Mouse (Mus musculus): ENCODE data around the gene Map7d1. TPM values are rescaled to one million over a fixed set of nuclear protein-coding genes. Genes with fewer than 3 reads are reported as not detected.

The Map7d1 gene
- 40.8 and 45.3 TPM in 2 replicates for polyA plus RNA-seq (2015; fragmentation: Nextera tagmentation; extraction: Ambion mirVana)

- peak; percentile 80 for ATAC-seq (ENCODE audit: borderline replicate concordance, extremely low read depth, low FRiP score, low TSS enrichment)
- H3K4me3 ChIP-seq: peak within 1 kb of the TSS; percentile 97
- no peaks in the 10 kb centered on the region for H3K36me3 ChIP-seq
- H3K4me2 ChIP-seq: peak within 1 kb of the TSS; percentile 91
- H3K27ac ChIP-seq: peak within 1 kb of the TSS; percentile 94
- no peaks in the 10 kb centered on the region for H3K9me3 ChIP-seq
- H3K27me3 ChIP-seq: no peaks in the 10 kb centered on the region
- under 1% methylated on average over 55 of the region's 59 CpGs for WGBS
- peak within 1 kb of the TSS; percentile 98 for H3K9ac ChIP-seq
- H3K4me1 ChIP-seq: peaks cover 75% of the 10 kb centered on the region
Observed at GRCm38 (mm10) chr4:126256131-126256791, at the start of gene Map7d1. TSS of gene Map7d1 (minus strand) at chr4:126256343.

GRCm38 (mm10) chr4:126305428-126305827, 49.3 kb upstream of the Map7d1 start:
- no peaks in the 10 kb centered on the region for H3K36me3 ChIP-seq
- peaks cover 29% of the 10 kb centered on the region for H3K27me3 ChIP-seq
- 0 out of 2 replicates have a peak, but pooled peaks cover 3% of the 10 kb centered on the region for H3K9me3 ChIP-seq
- no peak overlapping the region for H3K4me3 ChIP-seq
- no peak for ATAC-seq (ENCODE audit: borderline replicate concordance, extremely low read depth, low FRiP score, low TSS enrichment)
- H3K27ac ChIP-seq: no peak overlapping the region
- H3K9ac ChIP-seq: no peak overlapping the region
- no peak overlapping the region for H3K4me2 ChIP-seq
- peaks cover 22% of the 10 kb centered on the region for H3K4me1 ChIP-seq
- WGBS: 94% methylated on average over 1 of the region's 1 CpGs

- H3K9ac ChIP-seq: no peak overlapping the region
- no peak for ATAC-seq (ENCODE audit: borderline replicate concordance, extremely low read depth, low FRiP score, low TSS enrichment)
- H3K4me2 ChIP-seq: no peak overlapping the region
- H3K9me3 ChIP-seq: 0 out of 2 replicates have a peak, but pooled peaks cover 3% of the 10 kb centered on the region
- H3K4me3 ChIP-seq: no peak overlapping the region
- peaks cover 42% of the 10 kb centered on the region for H3K27me3 ChIP-seq
- WGBS: 52% methylated on average over 4 of the region's 4 CpGs
- H3K4me1 ChIP-seq: peaks cover 18% of the 10 kb centered on the region
- no peak overlapping the region for H3K27ac ChIP-seq
- H3K36me3 ChIP-seq: no peaks in the 10 kb centered on the region
Observed at GRCm38 (mm10) chr4:126303877-126304276, 47.7 kb upstream of the Map7d1 start.

- WGBS: 10% methylated on average over 27 of the region's 27 CpGs
- H3K9ac ChIP-seq: no peak overlapping the region
- peaks cover 26% of the 10 kb centered on the region for H3K4me1 ChIP-seq
- peak overlapping the region; percentile 37 for H3K4me3 ChIP-seq
- peak overlapping the region; percentile 74 for H3K4me2 ChIP-seq
- 0 out of 2 replicates have a peak, but pooled peaks cover 3% of the 10 kb centered on the region for H3K9me3 ChIP-seq
- no peak for ATAC-seq (ENCODE audit: borderline replicate concordance, extremely low read depth, low FRiP score, low TSS enrichment)
- no peak overlapping the region for H3K27ac ChIP-seq
- no peaks in the 10 kb centered on the region for H3K36me3 ChIP-seq
- peaks cover 63% of the 10 kb centered on the region for H3K27me3 ChIP-seq
Observed at GRCm38 (mm10) chr4:126301584-126302309, 45.6 kb upstream of the Map7d1 start.

- Histone ChIP-seq H3K27ac (no peak overlapping the region), H3K4me2 (peak overlapping the region; percentile 74), H3K36me3 (no peaks in the 10 kb centered on the region), H3K9me3 (0 out of 2 replicates have a peak, but pooled peaks cover 1% of the 10 kb centered on the region), H3K9ac (peak overlapping the region; percentile 29; the same call in 1 of the 2 replicates), H3K27me3 (peaks cover 70% of the 10 kb centered on the region), H3K4me3 (peak overlapping the region; percentile 37), H3K4me1 (peaks cover 32% of the 10 kb centered on the region)
- ATAC-seq (ENCODE audit: borderline replicate concordance, extremely low read depth, low FRiP score, low TSS enrichment): peak; percentile 12; the same call in 1 of the 2 replicates
- 2% methylated on average over 50 of the region's 50 CpGs for WGBS
Observed at GRCm38 (mm10) chr4:126300916-126301583, 44.9 kb upstream of the Map7d1 start.

GRCm38 (mm10) chr4:126296617-126297101, 40.5 kb upstream of the Map7d1 start:
- H3K27ac ChIP-seq: peak overlapping the region; percentile 68
- WGBS: 2% methylated on average over 34 of the region's 34 CpGs
- H3K4me3 ChIP-seq: peak overlapping the region; percentile 35

GRCm38 (mm10) chr4:126295937-126296336, 39.8 kb upstream of the Map7d1 start:
- no peak overlapping the region for H3K9ac ChIP-seq
- H3K9me3 ChIP-seq: no peaks in the 10 kb centered on the region
- peak overlapping the region; percentile 70; the same call in 1 of the 2 replicates for H3K4me2 ChIP-seq
- peaks cover 47% of the 10 kb centered on the region for H3K27me3 ChIP-seq
- ATAC-seq (ENCODE audit: borderline replicate concordance, extremely low read depth, low FRiP score, low TSS enrichment): no peak
- no peak overlapping the region for H3K4me3 ChIP-seq
- 38% methylated on average over 4 of the region's 4 CpGs for WGBS
- no peak overlapping the region for H3K27ac ChIP-seq
- no peaks in the 10 kb centered on the region for H3K36me3 ChIP-seq
- peaks cover 23% of the 10 kb centered on the region for H3K4me1 ChIP-seq

More at GRCm38 (mm10) chr4:126296617-126297101, 40.5 kb upstream of the Map7d1 start:
- Histone ChIP-seq H3K9me3 (no peaks in the 10 kb centered on the region), H3K27me3 (peaks cover 54% of the 10 kb centered on the region), H3K9ac (peak overlapping the region; percentile 35), H3K36me3 (no peaks in the 10 kb centered on the region), H3K4me1 (peaks cover 26% of the 10 kb centered on the region), H3K4me2 (peak overlapping the region; percentile 70)
- ATAC-seq (ENCODE audit: borderline replicate concordance, extremely low read depth, low FRiP score, low TSS enrichment): peak; percentile 24; the same call in 1 of the 2 replicates

- peaks cover 19% of the 10 kb centered on the region for H3K4me1 ChIP-seq
- no peak overlapping the region for H3K4me2 ChIP-seq
- no peak for ATAC-seq (ENCODE audit: borderline replicate concordance, extremely low read depth, low FRiP score, low TSS enrichment)
- H3K36me3 ChIP-seq: no peaks in the 10 kb centered on the region
- peaks cover 39% of the 10 kb centered on the region for H3K27me3 ChIP-seq
- no peak overlapping the region for H3K4me3 ChIP-seq
- H3K27ac ChIP-seq: no peak overlapping the region
- H3K9me3 ChIP-seq: no peaks in the 10 kb centered on the region
- no peak overlapping the region for H3K9ac ChIP-seq
- 56% methylated on average over 6 of the region's 6 CpGs for WGBS
Observed at GRCm38 (mm10) chr4:126295152-126295551, 39.0 kb upstream of the Map7d1 start.

- no peak for ATAC-seq (ENCODE audit: borderline replicate concordance, extremely low read depth, low FRiP score, low TSS enrichment)
- Histone ChIP-seq H3K36me3 (no peaks in the 10 kb centered on the region), H3K4me1 (peaks cover 23% of the 10 kb centered on the region), H3K9me3 (no peaks in the 10 kb centered on the region), H3K27ac (no peak overlapping the region), H3K4me2 (no peak overlapping the region), H3K27me3 (peaks cover 38% of the 10 kb centered on the region), H3K4me3 (no peak overlapping the region), H3K9ac (no peak overlapping the region)
- WGBS: 21% methylated on average over 13 of the region's 13 CpGs
Observed at GRCm38 (mm10) chr4:126291196-126291595, 35.1 kb upstream of the Map7d1 start.

GRCm38 (mm10) chr4:126290314-126290713, 34.2 kb upstream of the Map7d1 start:
- no peak overlapping the region for H3K4me2 ChIP-seq
- H3K27ac ChIP-seq: no peak overlapping the region
- no peaks in the 10 kb centered on the region for H3K9me3 ChIP-seq
- WGBS: 84% methylated on average over 8 of the region's 8 CpGs
- peaks cover 22% of the 10 kb centered on the region for H3K4me1 ChIP-seq
- no peaks in the 10 kb centered on the region for H3K36me3 ChIP-seq
- H3K27me3 ChIP-seq: peaks cover 42% of the 10 kb centered on the region
- no peak overlapping the region for H3K9ac ChIP-seq
- ATAC-seq (ENCODE audit: borderline replicate concordance, extremely low read depth, low FRiP score, low TSS enrichment): no peak
- no peak overlapping the region for H3K4me3 ChIP-seq

GRCm38 (mm10) chr4:126288085-126288666, 32.0 kb upstream of the Map7d1 start:
- ATAC-seq (ENCODE audit: borderline replicate concordance, extremely low read depth, low FRiP score, low TSS enrichment): peak; percentile 19; the same call in 1 of the 2 replicates
- Histone ChIP-seq H3K36me3 (no peaks in the 10 kb centered on the region), H3K4me3 (0 out of 2 replicates have a peak overlapping the region, but pooled peaks have one; percentile 13), H3K9ac (no peak overlapping the region), H3K27me3 (peaks cover 46% of the 10 kb centered on the region), H3K9me3 (no peaks in the 10 kb centered on the region), H3K27ac (no peak overlapping the region), H3K4me1 (peaks cover 22% of the 10 kb centered on the region), H3K4me2 (peak overlapping the region; percentile 87)
- WGBS: 34% methylated on average over 17 of the region's 17 CpGs

Measured in lung, embryonic 15.5 days (tissue).